Mouse (Mus musculus) neural tube, embryonic 14.5 days (tissue): Measurements from ENCODE around the gene Kctd14. TPM values are rescaled to one million over a fixed set of nuclear protein-coding genes. Genes with fewer than 3 reads are reported as not detected.

Experiments used
- ATAC-seq: fragments of 200-750 bp; cut with Nextera tagmentation; 2 replicates; pipeline ENCODE4 v1.8.0; 2017; ENCODE audit warnings: low read depth, mild to moderate bottlenecking, moderate TSS enrichment, moderate library complexity
- H3K27ac ChIP-seq: fragments of 300-500 bp; sonication (generic); 2 replicates; pipeline ENCODE4 v1.5.1; 2014; ENCODE audit warnings: low read depth, mild to moderate bottlenecking, control low read depth, low read length, moderate library complexity, mixed read lengths
- H3K27me3 ChIP-seq: fragments of 300-500 bp; sonication (generic); 2 replicates; pipeline ENCODE4 v1.6.1; 2014; ENCODE audit warnings: low read length; ENCODE audit not compliant: control insufficient read depth, insufficient read depth
- H3K36me3 ChIP-seq: fragments of 300-500 bp; sonication (generic); 2 replicates; pipeline ENCODE4 v1.6.1; 2014; ENCODE audit warnings: low read length, mixed read lengths; ENCODE audit not compliant: control insufficient read depth, insufficient read depth
- H3K4me1 ChIP-seq: fragments of 300-500 bp; sonication (generic); 2 replicates; pipeline ENCODE4 v1.6.1; 2014; ENCODE audit warnings: low read length; ENCODE audit not compliant: control insufficient read depth, insufficient read depth
- H3K4me2 ChIP-seq: fragments of 300-500 bp; sonication (generic); 2 replicates; pipeline ENCODE4 v1.6.1; 2014; ENCODE audit warnings: mild to moderate bottlenecking, low read depth, low read length, control low read depth
- H3K4me3 ChIP-seq: fragments of 300-500 bp; sonication (generic); 2 replicates; pipeline ENCODE4 v1.5.1; 2014; ENCODE audit warnings: low read depth, low read length, control low read depth, mixed read lengths
- H3K9ac ChIP-seq: fragments of 300-500 bp; sonication (generic); replicated peaks from 2 replicates; pipeline ENCODE4 v1.6.1; 2014; ENCODE audit warnings: low read depth, mild to moderate bottlenecking, control low read depth, low read length, mixed read lengths
- H3K9me3 ChIP-seq: fragments of 300-500 bp; sonication (generic); 2 replicates; pipeline ENCODE4 v1.6.1; 2016; ENCODE audit warnings: low read length; ENCODE audit not compliant: control insufficient read depth
- WGBS: fragments of 180-500 bp; shearing (Covaris S2); extraction: QIAGEN DNeasy Blood & Tissue Kit; methylation state at CpG from one replicate; pipeline ENCODE4 v1.1.7; 2014; 5-methylcytosine and 5-hydroxymethylcytosine counted together
- polyA plus RNA-seq: library from polyadenylated mRNA; unstranded; fragments of >200 nt; fragmentation: Nextera tagmentation; extraction: Ambion mirVana; gene quantifications from 2 replicates; pipeline ENCODE4 v1.2.1, GENCODE M21; 2014

The Kctd14 gene
- polyA plus RNA-seq, 1 experiment from 2014 or later, result 2.5 TPM

DNA sequence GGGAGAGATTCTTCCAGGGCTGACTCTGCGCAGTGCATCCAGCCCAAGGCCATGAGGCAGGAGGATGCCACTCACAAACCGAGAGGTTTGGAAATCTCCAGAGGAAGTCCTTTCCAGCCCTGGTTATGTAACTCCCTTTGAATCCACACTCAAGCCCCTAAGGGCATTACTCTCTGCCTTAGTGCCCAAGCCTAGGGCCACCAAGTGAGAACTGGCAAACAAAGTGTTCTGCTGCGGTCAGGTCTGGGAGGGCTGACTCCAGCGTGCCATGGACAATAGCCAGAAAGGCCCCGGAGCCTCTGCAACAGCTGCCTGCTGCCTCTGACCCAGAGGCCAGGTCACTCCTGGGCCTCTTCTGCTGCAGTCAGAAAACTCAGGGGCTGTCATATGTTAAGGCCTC is 32.4 kb upstream of the Kctd14 start:
- Histone ChIP-seq H3K9me3 (no peaks in the 10 kb centered on the region), H3K4me3 (no peak overlapping the region), H3K27me3 (no peaks in the 10 kb centered on the region), H3K27ac (no peak overlapping the region), H3K4me1 (no peaks in the 10 kb centered on the region), H3K9ac (no peak overlapping the region), H3K4me2 (no peak overlapping the region), H3K36me3 (no peaks in the 10 kb centered on the region)
- WGBS, result 81% methylated on average over 5 of the region's 5 CpGs
- no peak for ATAC-seq

DNA sequence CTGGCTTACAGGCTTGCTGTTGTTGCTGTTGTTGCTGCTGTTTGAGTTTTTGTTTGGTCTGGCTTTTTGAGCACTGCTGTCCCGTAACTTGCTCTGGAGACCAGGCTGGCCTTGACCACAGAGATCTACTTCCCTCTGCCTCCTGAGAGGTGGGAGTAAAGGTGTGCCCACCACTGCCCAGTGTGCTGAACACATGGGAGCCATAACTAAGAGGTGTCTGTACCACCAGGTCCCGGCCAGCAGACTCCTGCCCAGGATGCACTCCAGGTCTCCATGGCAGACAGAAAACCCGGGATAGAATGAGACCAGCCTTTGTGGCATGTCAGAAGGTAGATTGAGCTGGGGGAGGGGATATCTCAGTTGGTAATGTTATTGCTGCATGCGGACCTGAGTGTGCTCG is 32.0 kb upstream of the Kctd14 start:
- H3K36me3 ChIP-seq, result no peaks in the 10 kb centered on the region
- no peak overlapping the region for H3K9ac ChIP-seq
- H3K9me3 ChIP-seq, result no peaks in the 10 kb centered on the region
- ATAC-seq, result no peak
- H3K27ac ChIP-seq, result no peak overlapping the region
- WGBS, result 86% methylated on average over 5 of the region's 5 CpGs
- H3K4me3 ChIP-seq, result no peak overlapping the region
- H3K4me1 ChIP-seq, result no peaks in the 10 kb centered on the region
- H3K27me3 ChIP-seq, result no peaks in the 10 kb centered on the region
- no peak overlapping the region for H3K4me2 ChIP-seq

- 85% methylated on average over 1 of the region's 1 CpGs for WGBS
- ATAC-seq, result no peak
Measured at GRCm38 (mm10) chr7:97420406-97420805, 30.7 kb upstream of the Kctd14 start.

DNA sequence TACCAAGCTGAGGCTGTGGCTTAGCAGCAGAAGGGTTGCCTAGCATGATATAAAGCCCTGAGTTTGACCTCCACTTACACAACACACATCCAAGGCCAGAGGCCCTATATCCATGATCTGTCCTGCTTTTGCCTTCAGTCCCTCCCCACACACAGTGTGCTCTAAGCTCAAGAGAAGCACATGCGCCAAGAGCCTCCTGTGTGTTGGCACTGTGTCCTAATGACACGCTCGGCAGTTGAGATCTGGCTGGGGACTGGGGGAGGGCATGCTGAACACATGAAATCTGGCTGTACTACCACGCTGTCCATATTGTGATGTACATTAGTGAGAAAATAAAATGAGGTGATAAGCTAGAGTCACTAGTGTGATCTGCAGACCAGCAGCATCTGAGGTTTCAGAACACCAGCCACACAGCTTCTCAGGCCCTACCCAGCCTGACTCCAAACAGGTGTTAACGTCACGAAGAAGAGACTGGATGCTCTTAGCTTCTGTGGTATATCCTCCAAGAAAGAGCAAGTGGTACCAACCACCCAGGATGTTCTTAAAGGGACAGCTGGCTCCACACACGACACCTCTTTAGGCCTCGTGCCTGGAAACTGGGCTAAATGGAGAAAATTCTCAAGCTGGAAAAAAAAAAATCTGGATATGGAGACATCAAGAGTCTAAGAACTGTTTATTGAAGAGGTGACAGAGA is 30.0 kb upstream of the Kctd14 start:
- no peaks in the 10 kb centered on the region for H3K4me1 ChIP-seq
- no peak overlapping the region for H3K27ac ChIP-seq
- H3K9me3 ChIP-seq, result no peaks in the 10 kb centered on the region
- ATAC-seq, result peak; percentile 29; the same call in 1 of the 2 replicates
- no peak overlapping the region for H3K4me2 ChIP-seq
- H3K36me3 ChIP-seq, result no peaks in the 10 kb centered on the region
- H3K9ac ChIP-seq, result no peak overlapping the region
- no peaks in the 10 kb centered on the region for H3K27me3 ChIP-seq
- H3K4me3 ChIP-seq, result no peak overlapping the region
- WGBS, result 80% methylated on average over 8 of the region's 8 CpGs

More at GRCm38 (mm10) chr7:97420406-97420805, 30.7 kb upstream of the Kctd14 start:
- Histone ChIP-seq H3K9me3 (no peaks in the 10 kb centered on the region), H3K4me1 (no peaks in the 10 kb centered on the region), H3K27ac (no peak overlapping the region), H3K4me3 (no peak overlapping the region), H3K36me3 (no peaks in the 10 kb centered on the region), H3K4me2 (no peak overlapping the region), H3K27me3 (no peaks in the 10 kb centered on the region), H3K9ac (no peak overlapping the region)

GRCm38 (mm10) chr7:97423754-97424153 is 27.4 kb upstream of the Kctd14 start:
- no peak overlapping the region for H3K27ac ChIP-seq
- no peak overlapping the region for H3K9ac ChIP-seq
- WGBS, result 62% methylated on average over 5 of the region's 5 CpGs
- no peak overlapping the region for H3K4me3 ChIP-seq
- H3K36me3 ChIP-seq, result no peaks in the 10 kb centered on the region
- H3K27me3 ChIP-seq, result no peaks in the 10 kb centered on the region
- no peak for ATAC-seq
- no peaks in the 10 kb centered on the region for H3K9me3 ChIP-seq
- no peak overlapping the region for H3K4me2 ChIP-seq
- no peaks in the 10 kb centered on the region for H3K4me1 ChIP-seq

DNA sequence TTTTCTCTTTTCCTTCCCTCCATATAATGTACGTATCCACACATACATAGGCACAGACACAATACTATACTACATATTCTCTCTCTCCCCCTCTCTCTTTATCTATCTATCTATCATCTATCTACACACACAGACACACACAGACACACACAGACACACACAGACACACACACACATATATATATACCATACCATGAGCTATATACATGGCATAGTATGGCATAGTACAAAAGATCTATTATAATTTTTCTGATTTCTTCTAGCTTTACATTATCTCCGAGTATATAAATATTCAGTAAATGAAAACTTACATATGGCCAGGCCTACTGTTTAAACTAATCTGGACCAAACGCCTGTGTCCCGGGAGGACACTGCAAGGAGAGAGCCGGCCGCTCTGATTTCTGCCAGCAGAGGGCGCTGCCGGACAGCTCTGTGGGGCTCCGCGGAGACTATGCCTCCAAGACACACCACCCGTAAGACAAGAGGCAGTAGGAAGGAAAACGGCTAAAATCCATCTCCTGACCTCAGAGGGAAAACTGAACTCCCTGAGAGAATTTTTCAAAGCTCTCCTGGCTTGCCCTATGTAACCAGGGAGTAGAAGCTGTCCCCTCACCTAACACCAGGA is 26.4 kb upstream of the Kctd14 start:
- no peaks in the 10 kb centered on the region for H3K9me3 ChIP-seq
- ATAC-seq, result peak; percentile 87; the same call in 1 of the 2 replicates
- H3K4me1 ChIP-seq, result 0 out of 2 replicates have a peak, but pooled peaks cover 2% of the 10 kb centered on the region
- 8% methylated on average over 12 of the region's 12 CpGs for WGBS
- no peaks in the 10 kb centered on the region for H3K36me3 ChIP-seq
- no peak overlapping the region for H3K4me2 ChIP-seq
- no peak overlapping the region for H3K27ac ChIP-seq
- no peak overlapping the region for H3K9ac ChIP-seq
- no peak overlapping the region for H3K4me3 ChIP-seq
- H3K27me3 ChIP-seq, result no peaks in the 10 kb centered on the region

- Histone ChIP-seq H3K4me2 (no peak overlapping the region), H3K36me3 (no peaks in the 10 kb centered on the region), H3K9me3 (no peaks in the 10 kb centered on the region), H3K4me3 (no peak overlapping the region), H3K9ac (no peak overlapping the region), H3K4me1 (0 out of 2 replicates have a peak, but pooled peaks cover 5% of the 10 kb centered on the region), H3K27ac (no peak overlapping the region), H3K27me3 (no peaks in the 10 kb centered on the region)
- 73% methylated on average over 6 of the region's 6 CpGs for WGBS
- no peak for ATAC-seq
Measured at GRCm38 (mm10) chr7:97426566-97426965, 24.6 kb upstream of the Kctd14 start.

- no peak for ATAC-seq
- no peaks in the 10 kb centered on the region for H3K9me3 ChIP-seq
- WGBS, result 88% methylated on average over 6 of the region's 6 CpGs
Measured at GRCm38 (mm10) chr7:97427296-97427695, 23.8 kb upstream of the Kctd14 start.

GRCm38 (mm10) chr7:97427778-97428420 is 23.2 kb upstream of the Kctd14 start:
- Histone ChIP-seq H3K9ac (no peak overlapping the region), H3K27me3 (no peaks in the 10 kb centered on the region), H3K4me3 (no peak overlapping the region), H3K27ac (no peak overlapping the region), H3K4me2 (no peak overlapping the region), H3K9me3 (no peaks in the 10 kb centered on the region), H3K4me1 (0 out of 2 replicates have a peak, but pooled peaks cover 5% of the 10 kb centered on the region), H3K36me3 (no peaks in the 10 kb centered on the region)
- WGBS, result 79% methylated on average over 5 of the region's 5 CpGs
- no peak for ATAC-seq

More at GRCm38 (mm10) chr7:97427296-97427695, 23.8 kb upstream of the Kctd14 start:
- Histone ChIP-seq H3K27ac (no peak overlapping the region), H3K4me1 (0 out of 2 replicates have a peak, but pooled peaks cover 5% of the 10 kb centered on the region), H3K36me3 (no peaks in the 10 kb centered on the region), H3K9ac (no peak overlapping the region), H3K4me3 (no peak overlapping the region), H3K27me3 (no peaks in the 10 kb centered on the region), H3K4me2 (no peak overlapping the region)
